Mouse (Mus musculus) myocyte (in vitro differentiated cells): Measurements from ENCODE around the gene Stard13. TPM values are rescaled to one million over a fixed set of nuclear protein-coding genes. Genes with fewer than 3 reads are reported as not detected.
A peak's percentile ranks its signal among the peaks of the same experiment; 100 is the strongest.

Source experiments
- H3K27me3 ChIP-seq: one replicate; pipeline ENCODE4 v1.6.1; 2011; ENCODE audit not compliant: control insufficient read depth, insufficient read depth, insufficient read length
- H3K36me3 ChIP-seq: one replicate; pipeline ENCODE4 v1.6.1; 2011; ENCODE audit not compliant: control insufficient read depth, insufficient read depth
- H3K4me2 ChIP-seq: one replicate; pipeline ENCODE4 v1.6.1; 2011; ENCODE audit warnings: low read depth, control low read depth
- H3K4me3 ChIP-seq: one replicate; pipeline ENCODE4 v1.5.1; 2011; ENCODE audit warnings: mild to moderate bottlenecking, control low read depth, moderate library complexity
- H3K79me2 ChIP-seq: one replicate; pipeline ENCODE4 v1.6.1; 2011; ENCODE audit not compliant: control insufficient read depth, insufficient read depth
- H3ac ChIP-seq: one replicate; pipeline ENCODE4 v1.6.1; 2011; ENCODE audit not compliant: control insufficient read depth, insufficient read length
- CEBPB ChIP-seq: IDR thresholded peaks from 2 replicates; pipeline ENCODE4 v1.6.1; 2011; ENCODE audit warnings: mild to moderate bottlenecking, moderate library complexity; ENCODE audit not compliant: poor library complexity, insufficient read depth, severe bottlenecking
- E2F4 ChIP-seq: IDR thresholded peaks from one replicate; pipeline ENCODE4 v1.6.1; 2011; ENCODE audit warnings: mild to moderate bottlenecking, control low read depth, moderate library complexity; ENCODE audit not compliant: insufficient read depth
- MAX ChIP-seq: IDR thresholded peaks from one replicate; pipeline ENCODE4 v1.6.1; 2011; ENCODE audit warnings: low read depth, mild to moderate bottlenecking, control low read depth
- MYOD1 ChIP-seq, 3 experiments: IDR thresholded peaks; one replicate each; pipeline ENCODE4 v1.6.1; 2011; ENCODE audit warnings: control low read depth in 2 of 3, low read depth in 2 of 3, mild to moderate bottlenecking in 2 of 3, moderate library complexity in 1 of 3; ENCODE audit not compliant: insufficient read length in 2 of 3, control insufficient read depth in 1 of 3
- MYOG ChIP-seq, 3 experiments: IDR thresholded peaks; one replicate each; pipeline ENCODE4 v1.6.1; 2011; ENCODE audit warnings: control low read depth in 2 of 3, low read depth in 2 of 3, mild to moderate bottlenecking in 2 of 3; ENCODE audit not compliant: insufficient read length in 2 of 3, control insufficient read depth in 1 of 3, insufficient read depth in 1 of 3
- POLR2A ChIP-seq: IDR thresholded peaks from one replicate; pipeline ENCODE4 v1.6.1; 2011; ENCODE audit warnings: low read depth, mild to moderate bottlenecking, control low read depth, moderate library complexity; ENCODE audit not compliant: insufficient read length
- POLR2AphosphoS2 ChIP-seq: IDR thresholded peaks from one replicate; pipeline ENCODE4 v1.6.1; 2011; ENCODE audit warnings: low read depth, control low read depth; ENCODE audit not compliant: insufficient read length
- REST ChIP-seq: IDR thresholded peaks from one replicate; pipeline ENCODE4 v1.6.1; 2011; ENCODE audit warnings: mild to moderate bottlenecking, control low read depth, moderate library complexity; ENCODE audit not compliant: insufficient read depth, insufficient read length
- SRF ChIP-seq: IDR thresholded peaks from one replicate; pipeline ENCODE4 v1.6.1; 2011; ENCODE audit warnings: low read depth; ENCODE audit not compliant: control insufficient read depth, insufficient read length
- TCF12 ChIP-seq: IDR thresholded peaks from one replicate; pipeline ENCODE4 v1.6.1; 2011; ENCODE audit warnings: mild to moderate bottlenecking, control low read depth; ENCODE audit not compliant: poor library complexity, insufficient read depth, severe bottlenecking
- TCF3 ChIP-seq: IDR thresholded peaks from one replicate; pipeline ENCODE4 v1.6.1; 2011; ENCODE audit warnings: low read depth, control low read depth; ENCODE audit not compliant: insufficient read length
- USF1 ChIP-seq: IDR thresholded peaks from one replicate; pipeline ENCODE4 v1.6.1; 2011; ENCODE audit warnings: low read depth, mild to moderate bottlenecking, control low read depth, moderate library complexity
- polyA plus RNA-seq: library from polyadenylated mRNA; unstranded; fragments of >200 nt; fragmentation: generic; extraction: Trizol; gene quantifications from one replicate; pipeline ENCODE4 v1.2.1, GENCODE M21; 2012; ENCODE audit warnings: missing spikeins

The Stard13 gene
- polyA plus RNA-seq, 1 experiment = 15.2 TPM

- peaks cover 86% of the 10 kb centered on the region for H3K79me2 ChIP-seq
- TF ChIP-seq USF1 (peak; percentile 63), MAX (no peak), E2F4 (no peak), SRF (no peak), TCF12 (no peak), TCF3 (no peak)
- H3K4me3 ChIP-seq = no peak overlapping the region
- H3ac ChIP-seq = no peak overlapping the region
- H3K27me3 ChIP-seq = no peaks in the 10 kb centered on the region
- peaks cover 4% of the 10 kb centered on the region for H3K36me3 ChIP-seq
- H3K4me2 ChIP-seq = peak overlapping the region; percentile 48
Measured at GRCm38 (mm10) chr5:151135078-151135826, 98.4 kb downstream of the Stard13 start.

- Histone ChIP-seq H3K36me3 (peaks cover 4% of the 10 kb centered on the region), H3K27me3 (no peaks in the 10 kb centered on the region), H3K4me2 (no peak overlapping the region), H3K79me2 (peaks cover 85% of the 10 kb centered on the region), H3ac (no peak overlapping the region), H3K4me3 (no peak overlapping the region)
- TF ChIP-seq MYOG (IDR thresholded peaks at IDR 0.05; ENCODE audit: control insufficient read depth in 1 of 3, insufficient read depth in 1 of 3, insufficient read length in 2 of 3, low read depth in 2 of 3) (no peak), TCF3 (no peak), TCF12 (no peak), POLR2A (no peak), E2F4 (no peak), MYOD1 (IDR thresholded peaks at IDR 0.05; ENCODE audit: control insufficient read depth in 1 of 3, insufficient read length in 2 of 3, low read depth in 2 of 3) (no peak), SRF (no peak), POLR2AphosphoS2 (no peak), REST (no peak), USF1 (no peak), CEBPB (no peak), MAX (no peak)
Measured at GRCm38 (mm10) chr5:151134202-151134601, 99.4 kb downstream of the Stard13 start.

- Histone ChIP-seq H3K4me2 (no peak overlapping the region), H3ac (no peak overlapping the region), H3K79me2 (peaks cover 85% of the 10 kb centered on the region), H3K4me3 (no peak overlapping the region), H3K27me3 (no peaks in the 10 kb centered on the region), H3K36me3 (peaks cover 4% of the 10 kb centered on the region)
- no peak for TF ChIP-seq POLR2AphosphoS2
- no peak for TF ChIP-seq SRF
- TF ChIP-seq CEBPB = no peak
Measured at GRCm38 (mm10) chr5:151133744-151134143, 99.9 kb downstream of the Stard13 start.

- no peak for TF ChIP-seq E2F4
- no peak for TF ChIP-seq POLR2A
- no peak for TF ChIP-seq POLR2AphosphoS2
- no peak for TF ChIP-seq SRF
- no peak for TF ChIP-seq MAX
- TF ChIP-seq MYOD1 (IDR thresholded peaks at IDR 0.05; ENCODE audit: control insufficient read depth in 1 of 3, insufficient read length in 2 of 3, low read depth in 2 of 3) = no peak
- no peak for TF ChIP-seq MYOG (IDR thresholded peaks at IDR 0.05; ENCODE audit: control insufficient read depth in 1 of 3, insufficient read depth in 1 of 3, insufficient read length in 2 of 3, low read depth in 2 of 3)
- TF ChIP-seq USF1 = no peak
- no peak for TF ChIP-seq CEBPB
- TF ChIP-seq TCF12 = no peak
- TF ChIP-seq TCF3 = no peak
- H3K36me3 ChIP-seq = no peaks in the 10 kb centered on the region
Measured at GRCm38 (mm10) chr5:151129762-151130161, 103.9 kb downstream of the Stard13 start.

GRCm38 (mm10) chr5:151127298-151127717 is 106.3 kb downstream of the Stard13 start:
- H3K36me3 ChIP-seq = no peaks in the 10 kb centered on the region
- H3K79me2 ChIP-seq = peaks cover 91% of the 10 kb centered on the region
- H3K4me3 ChIP-seq = peak overlapping the region; percentile 22
- TF ChIP-seq MYOD1 (IDR thresholded peaks at IDR 0.05; ENCODE audit: control insufficient read depth in 1 of 3, insufficient read length in 2 of 3, low read depth in 2 of 3) (no peak), POLR2AphosphoS2 (peak; percentile 43)
- H3ac ChIP-seq = no peak overlapping the region
- H3K27me3 ChIP-seq = no peaks in the 10 kb centered on the region
- peak overlapping the region; percentile 69 for H3K4me2 ChIP-seq

More at GRCm38 (mm10) chr5:151129762-151130161, 103.9 kb downstream of the Stard13 start:
- H3K79me2 ChIP-seq = peaks cover 89% of the 10 kb centered on the region
- H3K27me3 ChIP-seq = no peaks in the 10 kb centered on the region
- H3ac ChIP-seq = no peak overlapping the region
- H3K4me3 ChIP-seq = no peak overlapping the region
- H3K4me2 ChIP-seq = no peak overlapping the region
